19 mouse cellular contexts compared by ENCODE assay signal in genomic region chr9:6289211-6289696, GRCm38 (mm10). TPM values are rescaled to one million over a fixed set of nuclear protein-coding genes. Genes with fewer than 3 reads are reported as not detected.
DNase-seq lines count a peak whose midpoint lies in the region; ATAC-seq lines count a peak whose summit lies in the region.
"Had no signal": no experiment of that assay in that cellular context is flagged by ENCODE, and none has a peak within 500 bp of the region (broad histone marks: within the 10 kb centered on the region; RNA-seq: fewer than 3 reads in every experiment).

No protein-coding gene starts in this region.

- H3K27me3 ChIP-seq in heart, embryonic 11.5 days (ENCODE audit: control insufficient read depth, insufficient read depth, low read length), result no peaks in the 10 kb centered on the region
- no peaks in the 10 kb centered on the region for H3K27me3 ChIP-seq in embryonic facial prominence, embryonic 10.5 days (replicated peaks; ENCODE audit: low read depth, poor library complexity, severe bottlenecking)
- no peaks in the 10 kb centered on the region for H3K27me3 ChIP-seq in midbrain, embryonic 13.5 days
- H3K27me3 ChIP-seq in kidney, embryonic 15.5 days, result no peaks in the 10 kb centered on the region
- H3K27me3 ChIP-seq: embryonic facial prominence, embryonic 13.5 days had no signal

- H3K9ac ChIP-seq in heart, embryonic 11.5 days (ENCODE audit: low read depth, low read length), result no peak overlapping the region
- H3K9ac ChIP-seq in midbrain, embryonic 13.5 days (replicated peaks), result no peak overlapping the region
- H3K9ac ChIP-seq in kidney, embryonic 15.5 days, result no peak overlapping the region
- H3K9ac ChIP-seq: embryonic facial prominence, embryonic 13.5 days had no signal

- no peaks in the 10 kb centered on the region for H3K36me3 ChIP-seq in heart, embryonic 11.5 days (ENCODE audit: control insufficient read depth, insufficient read depth, low read length)
- no peaks in the 10 kb centered on the region for H3K36me3 ChIP-seq in embryonic facial prominence, embryonic 10.5 days (replicated peaks)
- H3K36me3 ChIP-seq in midbrain, embryonic 13.5 days, result no peaks in the 10 kb centered on the region
- no peaks in the 10 kb centered on the region for H3K36me3 ChIP-seq in kidney, embryonic 15.5 days
- H3K36me3 ChIP-seq: embryonic facial prominence, embryonic 13.5 days had no signal

- ATAC-seq in heart, embryonic 11.5 days (replicated peaks; ENCODE audit: insufficient number of reproducible peaks, low FRiP score, low TSS enrichment), result peak; percentile 49
- ATAC-seq in midbrain, embryonic 13.5 days, result peak; percentile 74
- no peak for ATAC-seq in kidney, embryonic 15.5 days (replicated peaks; ENCODE audit: low FRiP score)

- H3K4me2 ChIP-seq in heart, embryonic 11.5 days, result no peak overlapping the region
- no peak overlapping the region for H3K4me2 ChIP-seq in midbrain, embryonic 13.5 days (replicated peaks)
- no peak overlapping the region for H3K4me2 ChIP-seq in kidney, embryonic 15.5 days
- H3K4me2 ChIP-seq: embryonic facial prominence, embryonic 13.5 days; liver, embryonic 11.5 days had no signal

- no peak for DNase-seq in heart, adult 18-20 months
- DNase-seq in ES-CJ7 (ENCODE audit: low read depth, low spot score), result peak; percentile 12
- DNase-seq in embryonic facial prominence, embryonic 10.5 days (ENCODE audit: low spot score), result no peak
- no peak for DNase-seq in gastrocnemius, postnatal 25 days
- no peak for DNase-seq in adrenal gland, adult 18-20 months (ENCODE audit: low spot score in 2 of 2)
- DNase-seq: cerebellum, adult 9-10 months; heart, postnatal 14 days; kidney, adult 11 months; thymus, adult 18-20 months had no signal

- no peaks in the 10 kb centered on the region for H3K4me1 ChIP-seq in heart, embryonic 11.5 days (ENCODE audit: control insufficient read depth, insufficient read depth, low read length)
- H3K4me1 ChIP-seq in embryonic facial prominence, embryonic 10.5 days, result peaks cover 7% of the 10 kb centered on the region; the same call in 1 of the 2 replicates
- H3K4me1 ChIP-seq in midbrain, embryonic 13.5 days (replicated peaks), result peaks cover 5% of the 10 kb centered on the region; the same call in 1 of the 2 replicates
- H3K4me1 ChIP-seq in kidney, embryonic 15.5 days, result no peaks in the 10 kb centered on the region

- H3K27ac ChIP-seq in heart, embryonic 11.5 days (ENCODE audit: low read depth, low read length), result no peak overlapping the region
- H3K27ac ChIP-seq in embryonic facial prominence, embryonic 10.5 days (replicated peaks), result peak overlapping the region; percentile 30; the same call in 1 of the 2 replicates
- H3K27ac ChIP-seq in midbrain, embryonic 13.5 days, result no peak overlapping the region; the same call in 1 of the 2 replicates
- H3K27ac ChIP-seq in kidney, embryonic 15.5 days, result no peak overlapping the region
- H3K27ac ChIP-seq: embryonic facial prominence, embryonic 13.5 days; macrophage had no signal

- H3K9me3 ChIP-seq in heart, embryonic 11.5 days (replicated peaks; ENCODE audit: control insufficient read depth, low read length), result no peaks in the 10 kb centered on the region
- H3K9me3 ChIP-seq in embryonic facial prominence, embryonic 10.5 days, result no peaks in the 10 kb centered on the region
- no peaks in the 10 kb centered on the region for H3K9me3 ChIP-seq in midbrain, embryonic 13.5 days
- H3K9me3 ChIP-seq in kidney, embryonic 15.5 days (replicated peaks), result no peaks in the 10 kb centered on the region
- H3K9me3 ChIP-seq: embryonic facial prominence, embryonic 13.5 days had no signal

- 7% methylated on average over 2 of the region's 2 CpGs for WGBS in heart, embryonic 11.5 days (ENCODE audit: insufficient replicate concordance)
- WGBS in embryonic facial prominence, embryonic 10.5 days, result 12% methylated on average over 2 of the region's 2 CpGs
- 8% methylated on average over 2 of the region's 2 CpGs for WGBS in midbrain, embryonic 13.5 days
- 27% methylated on average over 2 of the region's 2 CpGs for whole genome bisulfite sequencing in kidney, embryonic 15.5 days

- no peak overlapping the region for H3K4me3 ChIP-seq in heart, embryonic 11.5 days (ENCODE audit: low read depth, low read length)
- no peak overlapping the region for H3K4me3 ChIP-seq in embryonic facial prominence, embryonic 10.5 days
- no peak overlapping the region for H3K4me3 ChIP-seq in midbrain, embryonic 13.5 days (replicated peaks)
- no peak overlapping the region for H3K4me3 ChIP-seq in kidney, embryonic 15.5 days (replicated peaks)
- H3K4me3 ChIP-seq: embryonic facial prominence, embryonic 13.5 days; myocyte had no signal

RNA-seq across cellular contexts. Expression of gene Ddi1, which starts 19.6 kb away (rescaled TPM):
- 0.07 and 0.11 TPM in 2 replicates for polyA plus RNA-seq in heart, embryonic 11.5 days (2014; fragmentation: Nextera tagmentation; extraction: Ambion mirVana)
- total RNA-seq in heart, adult 18-20 months (2021), result not detected
- polyA plus RNA-seq in embryonic facial prominence, embryonic 10.5 days (2016; fragmentation: Nextera tagmentation; extraction: Ambion mirVana), result 0.04 and 0.06 TPM in 2 replicates
- polyA plus RNA-seq in midbrain, embryonic 13.5 days (2015; fragmentation: Nextera tagmentation; extraction: Ambion mirVana), result 0.03 TPM in 1 of 2 replicates, not detected in the other
- not detected for total RNA-seq in gastrocnemius, postnatal 25 days (2021)
- not detected for total RNA-seq in adrenal gland, adult 18-20 months (2021)
- polyA plus RNA-seq in kidney, embryonic 15.5 days (2015; fragmentation: Nextera tagmentation; extraction: Ambion mirVana), result 0.12 and 0.19 TPM in 2 replicates
- total RNA-seq: ES-E14; heart, postnatal 14 days; layer of hippocampus, adult 8-10 months; left cerebral cortex, postnatal 14 days had no signal
- polyA plus RNA-seq: macrophage had no signal
